Mouse (Mus musculus) kidney, embryonic 15.5 days (tissue): ENCODE data around the gene Anapc1. TPM values are rescaled to one million over a fixed set of nuclear protein-coding genes. Genes with fewer than 3 reads are reported as not detected.

ENCODE experiments used
- ATAC-seq: fragments of 200-750 bp; cut with Nextera tagmentation; replicated peaks from 2 replicates; pipeline ENCODE4 v1.8.0; 2017; ENCODE audit warnings: moderate TSS enrichment; ENCODE audit not compliant: low FRiP score
- H3K27ac ChIP-seq: fragments of 300-500 bp; sonication (generic); 2 replicates; pipeline ENCODE4 v1.5.1; 2015; ENCODE audit warnings: mild to moderate bottlenecking, inconsistent platforms
- H3K27me3 ChIP-seq: fragments of 300-500 bp; sonication (generic); 2 replicates; pipeline ENCODE4 v1.6.1; 2015; ENCODE audit warnings: inconsistent platforms
- H3K36me3 ChIP-seq: fragments of 300-500 bp; sonication (generic); 2 replicates; pipeline ENCODE4 v1.6.1; 2015; ENCODE audit warnings: inconsistent platforms
- H3K4me1 ChIP-seq: fragments of 300-500 bp; sonication (generic); 2 replicates; pipeline ENCODE4 v1.6.1; 2015; ENCODE audit warnings: inconsistent platforms
- H3K4me2 ChIP-seq: fragments of 300-500 bp; sonication (generic); 2 replicates; pipeline ENCODE4 v1.6.1; 2015; ENCODE audit warnings: moderate library complexity, mild to moderate bottlenecking, inconsistent platforms
- H3K4me3 ChIP-seq: fragments of 300-500 bp; sonication (generic); replicated peaks from 2 replicates; pipeline ENCODE4 v1.5.1; 2015; ENCODE audit warnings: mild to moderate bottlenecking, inconsistent platforms
- H3K9ac ChIP-seq: fragments of 300-500 bp; sonication (generic); 2 replicates; pipeline ENCODE4 v1.6.1; 2015; ENCODE audit warnings: mild to moderate bottlenecking, inconsistent platforms
- H3K9me3 ChIP-seq: fragments of 300-500 bp; sonication (generic); replicated peaks from 2 replicates; pipeline ENCODE4 v1.6.1; 2016; ENCODE audit warnings: inconsistent platforms
- WGBS: fragments of 180-500 bp; shearing (Covaris S2); methylation state at CpG from one replicate; pipeline ENCODE4 v1.1.7; 2015; ENCODE audit warnings: mixed read lengths; 5-methylcytosine and 5-hydroxymethylcytosine counted together
- polyA plus RNA-seq: library from polyadenylated mRNA; unstranded; fragments of >200 nt; fragmentation: Nextera tagmentation; extraction: Ambion mirVana; gene quantifications from 2 replicates; pipeline ENCODE4 v1.2.1, GENCODE M21; 2015

The Anapc1 gene
- polyA plus RNA-seq, 1 experiment from 2014 or later, result 69.6 TPM

DNA sequence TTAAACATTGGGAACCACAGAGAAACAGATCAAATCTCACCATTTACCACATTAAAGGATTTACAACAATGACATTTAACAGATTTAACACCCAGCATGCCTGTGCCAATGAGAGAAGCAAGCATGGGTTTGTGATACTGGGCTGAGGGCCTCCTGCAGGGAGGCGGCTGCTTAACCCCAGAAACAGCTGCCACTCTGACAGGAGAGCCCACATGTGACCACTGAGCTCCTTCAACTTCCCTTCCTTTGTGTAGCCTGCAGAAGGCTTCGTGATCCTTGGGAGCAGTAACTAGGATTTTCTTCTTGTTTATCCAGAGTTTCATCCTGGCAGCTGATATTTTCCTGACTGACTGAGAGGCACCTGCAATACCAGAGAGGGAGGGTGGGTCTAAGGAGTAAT is 85.7 kb downstream of the Anapc1 start:
- no peak overlapping the region for H3K4me2 ChIP-seq
- H3K9me3 ChIP-seq, result no peaks in the 10 kb centered on the region
- ATAC-seq, result no peak
- H3K27me3 ChIP-seq, result no peaks in the 10 kb centered on the region
- no peak overlapping the region for H3K4me3 ChIP-seq
- H3K9ac ChIP-seq, result no peak overlapping the region
- no peak overlapping the region for H3K27ac ChIP-seq
- no peaks in the 10 kb centered on the region for H3K36me3 ChIP-seq
- WGBS, result 52% methylated on average over 2 of the region's 2 CpGs
- no peaks in the 10 kb centered on the region for H3K4me1 ChIP-seq

DNA sequence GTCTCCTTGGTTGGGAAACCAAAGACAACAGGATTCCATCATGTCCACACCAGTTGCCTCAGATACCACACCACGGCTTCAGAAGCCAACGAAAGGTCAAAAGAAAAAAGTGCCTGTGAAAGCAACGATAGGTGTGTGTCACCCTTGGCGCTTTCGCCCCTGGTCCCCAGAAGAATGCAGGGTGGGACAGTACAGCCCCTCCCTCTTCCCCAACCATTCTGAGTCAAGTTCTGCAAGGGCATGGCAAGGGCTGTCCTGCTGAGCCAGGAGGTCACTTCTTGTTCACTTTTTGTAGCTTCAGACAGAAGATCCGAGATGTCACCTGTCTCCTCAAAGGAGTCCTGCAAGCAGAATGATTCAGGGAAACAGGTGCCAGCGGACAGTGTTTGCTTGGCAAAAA is 94.9 kb downstream of the Anapc1 start:
- Histone ChIP-seq H3K27me3 (no peaks in the 10 kb centered on the region), H3K27ac (no peak overlapping the region), H3K4me1 (no peaks in the 10 kb centered on the region), H3K9me3 (no peaks in the 10 kb centered on the region), H3K4me2 (no peak overlapping the region), H3K9ac (no peak overlapping the region), H3K4me3 (no peak overlapping the region), H3K36me3 (no peaks in the 10 kb centered on the region)
- ATAC-seq, result no peak
- WGBS, result 91% methylated on average over 7 of the region's 7 CpGs

DNA sequence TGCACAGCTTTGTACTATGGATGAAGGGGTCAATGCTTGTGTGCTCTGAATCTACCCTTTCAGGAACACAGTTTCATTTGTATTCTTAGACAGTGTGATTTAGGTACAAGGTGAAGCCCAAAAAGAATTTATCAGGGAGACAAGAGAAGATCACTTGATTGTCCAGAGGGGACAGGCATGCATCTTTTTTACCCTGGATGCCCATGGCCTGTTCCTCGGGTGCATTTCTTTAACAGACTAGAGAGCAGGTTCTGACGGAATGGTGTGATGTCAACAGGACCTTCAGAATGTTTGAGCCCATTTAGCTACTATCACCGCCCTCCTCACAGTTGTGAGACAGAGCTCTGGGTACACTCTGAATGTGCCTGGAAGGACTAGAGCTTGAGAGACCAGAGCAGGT is 96.3 kb downstream of the Anapc1 start, which contains the start of gene Spdye4c:
TSS of gene Spdye4c (plus strand) at position 301 of the 400 bp plus-strand sequence.
- no peak within 1 kb of the TSS for H3K4me2 ChIP-seq
- no peaks in the 10 kb centered on the region for H3K27me3 ChIP-seq
- no peaks in the 10 kb centered on the region for H3K9me3 ChIP-seq
- H3K36me3 ChIP-seq, result no peaks in the 10 kb centered on the region
- H3K4me3 ChIP-seq, result no peak within 1 kb of the TSS
- H3K9ac ChIP-seq, result no peak within 1 kb of the TSS
- no peaks in the 10 kb centered on the region for H3K4me1 ChIP-seq
- WGBS, result 96% methylated on average over 3 of the region's 3 CpGs
- no peak for ATAC-seq
- no peak within 1 kb of the TSS for H3K27ac ChIP-seq

DNA sequence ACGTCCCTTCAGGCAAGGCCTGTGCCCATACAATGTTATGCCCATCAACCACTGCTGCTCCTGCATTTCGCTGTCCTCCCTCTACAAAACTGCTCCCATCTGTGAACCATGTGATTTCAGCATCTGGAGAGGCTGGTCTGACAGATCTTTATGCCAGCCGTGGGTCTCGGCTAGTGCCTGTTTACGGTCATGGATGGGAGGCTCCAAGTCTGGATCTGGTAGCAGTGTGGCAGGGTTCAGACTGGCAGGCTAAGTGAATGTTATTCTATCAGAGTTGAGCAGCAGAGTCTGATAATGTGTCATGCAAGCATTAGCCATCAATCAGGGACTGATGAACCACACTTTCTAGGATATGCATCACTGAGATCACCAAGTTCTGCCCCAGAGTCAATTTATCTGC is 104.3 kb downstream of the Anapc1 start:
- H3K36me3 ChIP-seq, result no peaks in the 10 kb centered on the region
- no peaks in the 10 kb centered on the region for H3K27me3 ChIP-seq
- 0 out of 2 replicates have a peak, but pooled peaks cover 5% of the 10 kb centered on the region for H3K4me1 ChIP-seq
- no peak overlapping the region for H3K4me2 ChIP-seq
- no peaks in the 10 kb centered on the region for H3K9me3 ChIP-seq
- H3K9ac ChIP-seq, result no peak overlapping the region
- 45% methylated on average over 5 of the region's 5 CpGs for WGBS
- no peak overlapping the region for H3K4me3 ChIP-seq
- ATAC-seq, result peak; percentile 58; the same call in 1 of the 2 replicates
- no peak overlapping the region for H3K27ac ChIP-seq

GRCm38 (mm10) chr2:128572726-128573624 is 114.2 kb downstream of the Anapc1 start:
- 48% methylated on average over 16 of the region's 16 CpGs for WGBS
- Histone ChIP-seq H3K9ac (no peak overlapping the region), H3K9me3 (no peaks in the 10 kb centered on the region)

GRCm38 (mm10) chr2:128571001-128571400 is 116.2 kb downstream of the Anapc1 start:
- H3K36me3 ChIP-seq, result no peaks in the 10 kb centered on the region
- peaks cover 6% of the 10 kb centered on the region for H3K4me1 ChIP-seq
- H3K9me3 ChIP-seq, result no peaks in the 10 kb centered on the region
- 68% methylated on average over 4 of the region's 4 CpGs for WGBS
- no peak overlapping the region for H3K4me2 ChIP-seq
- H3K9ac ChIP-seq, result no peak overlapping the region
- no peak overlapping the region for H3K27ac ChIP-seq
- H3K27me3 ChIP-seq, result peaks cover 5% of the 10 kb centered on the region; the same call in 1 of the 2 replicates
- H3K4me3 ChIP-seq, result no peak overlapping the region
- no peak for ATAC-seq

More at GRCm38 (mm10) chr2:128572726-128573624, 114.2 kb downstream of the Anapc1 start:
- Histone ChIP-seq H3K36me3 (no peaks in the 10 kb centered on the region), H3K4me2 (no peak overlapping the region), H3K4me1 (no peaks in the 10 kb centered on the region), H3K27ac (no peak overlapping the region), H3K4me3 (no peak overlapping the region), H3K27me3 (peaks cover 7% of the 10 kb centered on the region; the same call in 1 of the 2 replicates)
- ATAC-seq, result peak; percentile 66

GRCm38 (mm10) chr2:128568490-128568889 is 118.7 kb downstream of the Anapc1 start:
- Histone ChIP-seq H3K27me3 (0 out of 2 replicates have a peak, but pooled peaks cover 4% of the 10 kb centered on the region), H3K27ac (no peak overlapping the region), H3K4me1 (peaks cover 14% of the 10 kb centered on the region), H3K36me3 (no peaks in the 10 kb centered on the region), H3K9ac (no peak overlapping the region), H3K4me2 (no peak overlapping the region), H3K4me3 (no peak overlapping the region), H3K9me3 (no peaks in the 10 kb centered on the region)
- 25% methylated on average over 4 of the region's 4 CpGs for WGBS
- no peak for ATAC-seq

- Histone ChIP-seq H3K27me3 (0 out of 2 replicates have a peak, but pooled peaks cover 4% of the 10 kb centered on the region), H3K9ac (no peak overlapping the region), H3K4me3 (no peak overlapping the region), H3K4me2 (no peak overlapping the region), H3K36me3 (no peaks in the 10 kb centered on the region), H3K27ac (no peak overlapping the region), H3K4me1 (peaks cover 14% of the 10 kb centered on the region), H3K9me3 (no peaks in the 10 kb centered on the region)
- 52% methylated on average over 6 of the region's 6 CpGs for WGBS
- no peak for ATAC-seq
Measured at GRCm38 (mm10) chr2:128568018-128568417, 119.2 kb downstream of the Anapc1 start.

DNA sequence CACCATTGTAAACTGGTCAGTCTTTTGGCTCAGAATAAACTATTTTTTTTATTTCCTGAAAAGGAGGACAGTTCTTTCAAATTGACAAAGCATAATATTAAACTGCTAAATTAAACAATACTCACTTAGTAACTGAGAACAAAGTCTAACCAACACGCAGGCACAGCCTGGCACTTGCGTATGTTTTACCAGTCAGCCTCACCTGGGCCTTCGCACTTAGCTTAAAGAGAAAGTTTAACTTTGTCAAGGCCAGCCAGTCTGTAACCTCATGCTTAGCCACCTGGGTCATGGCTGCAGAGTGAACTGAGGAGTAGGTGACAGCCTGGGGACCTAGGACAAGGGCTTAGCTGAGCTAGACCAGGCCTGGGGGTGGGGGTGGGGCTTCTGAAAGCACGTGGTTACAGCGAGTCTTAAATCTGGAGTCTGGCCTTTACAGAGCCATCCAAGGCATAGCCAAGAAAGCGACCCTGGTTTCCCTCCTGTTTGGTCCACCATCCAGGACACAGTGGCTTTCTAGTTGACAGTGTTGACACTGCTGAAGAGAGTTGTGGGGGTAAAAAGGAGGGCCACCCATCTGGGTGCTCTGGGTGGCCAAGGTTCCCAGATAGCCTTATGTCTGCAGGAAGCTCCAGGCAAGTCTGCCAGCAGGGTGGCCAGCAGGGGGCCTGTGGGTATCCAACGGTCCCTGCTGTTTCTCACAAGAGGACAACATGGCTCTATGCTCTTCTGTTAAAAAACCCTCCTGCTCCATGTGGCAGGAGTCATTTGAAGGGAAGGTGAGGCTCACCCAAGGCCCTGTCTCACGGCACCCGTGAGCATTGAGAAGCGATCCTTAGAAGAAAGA is 120.7 kb downstream of the Anapc1 start:
- WGBS, result 57% methylated on average over 10 of the region's 10 CpGs

GRCm38 (mm10) chr2:128565904-128566303 is 121.3 kb downstream of the Anapc1 start:
- Histone ChIP-seq H3K9me3 (no peaks in the 10 kb centered on the region), H3K4me2 (no peak overlapping the region), H3K27me3 (0 out of 2 replicates have a peak, but pooled peaks cover 4% of the 10 kb centered on the region), H3K4me3 (no peak overlapping the region), H3K4me1 (peaks cover 14% of the 10 kb centered on the region), H3K9ac (no peak overlapping the region), H3K36me3 (no peaks in the 10 kb centered on the region), H3K27ac (no peak overlapping the region)
- ATAC-seq, result no peak
- WGBS, result 46% methylated on average over 8 of the region's 8 CpGs

More for the DNA sequence above, 120.7 kb downstream of the Anapc1 start:
- Histone ChIP-seq H3K36me3 (no peaks in the 10 kb centered on the region), H3K4me1 (peaks cover 14% of the 10 kb centered on the region), H3K27me3 (0 out of 2 replicates have a peak, but pooled peaks cover 4% of the 10 kb centered on the region), H3K9me3 (no peaks in the 10 kb centered on the region), H3K4me3 (no peak overlapping the region), H3K4me2 (no peak overlapping the region), H3K9ac (no peak overlapping the region), H3K27ac (no peak overlapping the region)
- 0 out of 2 replicates have a peak, but pooled peaks have one; percentile 18 for ATAC-seq

- H3K9ac ChIP-seq, result no peak overlapping the region
- no peaks in the 10 kb centered on the region for H3K9me3 ChIP-seq
- no peak overlapping the region for H3K4me2 ChIP-seq
- 90% methylated on average over 3 of the region's 3 CpGs for WGBS
- ATAC-seq, result no peak
- H3K27me3 ChIP-seq, result no peaks in the 10 kb centered on the region
- H3K27ac ChIP-seq, result no peak overlapping the region
- H3K4me3 ChIP-seq, result no peak overlapping the region
- peaks cover 14% of the 10 kb centered on the region for H3K4me1 ChIP-seq
- H3K36me3 ChIP-seq, result no peaks in the 10 kb centered on the region
Measured at GRCm38 (mm10) chr2:128564195-128564594, 123.0 kb downstream of the Anapc1 start.
